Mouse (Mus musculus) ES-CJ7 (cell line): ENCODE measurements at regions not wholly inside any gene's neighbourhood (a gene's known extent, or its start where the extent isn't known, plus 50 kb on each side); places are given as distances from the start of the nearest gene placed in this dataset.

Experiments used
- DNase-seq: peaks from one replicate; pipeline ENCODE4 v3.0.0; 2011; ENCODE audit warnings: low read depth, low spot score

- peak; percentile 59 for DNase-seq
These were observed 186.8 kb downstream of the Katnal1 start for GRCm38 (mm10) chr5:148742158-148742835.

GRCm38 (mm10) chr5:148741267-148742004, 187.7 kb downstream of the Katnal1 start:
- peak; percentile 69 for DNase-seq

- peak; percentile 59 for DNase-seq
These were observed 188.0 kb upstream of the Ubl3 start for GRCm38 (mm10) chr5:148740366-148741266.

- no peak for DNase-seq
These were observed 187.1 kb upstream of the Ubl3 start for GRCm38 (mm10) chr5:148739672-148740071.

- peak; percentile 82 for DNase-seq
These were observed 186.6 kb upstream of the Ubl3 start for GRCm38 (mm10) chr5:148739141-148739540.

- no peak for DNase-seq
These were observed 177.0 kb upstream of the Ubl3 start for GRCm38 (mm10) chr5:148729541-148729940.

- DNase-seq = no peak
These were observed 175.9 kb upstream of the Ubl3 start for GRCm38 (mm10) chr5:148728492-148728891.

GRCm38 (mm10) chr5:148726442-148726841, 173.9 kb upstream of the Ubl3 start:
- no peak for DNase-seq

GRCm38 (mm10) chr5:148724470-148724869, 171.9 kb upstream of the Ubl3 start:
- no peak for DNase-seq

- DNase-seq = peak; percentile 58
These were observed 171.2 kb upstream of the Ubl3 start for GRCm38 (mm10) chr5:148723677-148724227.

GRCm38 (mm10) chr5:148720604-148721003, 168.0 kb upstream of the Ubl3 start:
- no peak for DNase-seq

GRCm38 (mm10) chr5:148716633-148717032, 164.0 kb upstream of the Ubl3 start:
- no peak for DNase-seq

GRCm38 (mm10) chr5:148715218-148715991, 162.8 kb upstream of the Ubl3 start:
- DNase-seq = no peak

GRCm38 (mm10) chr5:148714807-148715206, 162.2 kb upstream of the Ubl3 start:
- DNase-seq = no peak

- DNase-seq = no peak
These were observed 161.2 kb upstream of the Ubl3 start for GRCm38 (mm10) chr5:148713796-148714195.

- DNase-seq = no peak
These were observed 160.4 kb upstream of the Ubl3 start for GRCm38 (mm10) chr5:148713039-148713438.

GRCm38 (mm10) chr5:148711570-148711969, 159.0 kb upstream of the Ubl3 start:
- DNase-seq = peak; percentile 61

- no peak for DNase-seq
These were observed 156.7 kb upstream of the Ubl3 start for GRCm38 (mm10) chr5:148709111-148709771.

GRCm38 (mm10) chr5:148708014-148708741, 155.6 kb upstream of the Ubl3 start:
- DNase-seq = no peak

- no peak for DNase-seq
These were observed 154.7 kb upstream of the Ubl3 start for GRCm38 (mm10) chr5:148707335-148707734.
